Mouse (Mus musculus) left cerebral cortex, postnatal 4 days (tissue): Measurements from ENCODE around the gene Col24a1. TPM values are rescaled to one million over a fixed set of nuclear protein-coding genes. Genes with fewer than 3 reads are reported as not detected.

Experiments
- DNase-seq: peaks from one replicate; pipeline ENCODE4 v3.0.0-alpha.2; 2022
- intact Hi-C: fragments of 180-260 bp; cut with DNase I; formaldehyde crosslinking; loops from one replicate; pipeline ENCODE4 v1.15.1; 2025
- total RNA-seq, 2 experiments: library from RNA; stranded (reverse); gene quantifications; 2 replicates each; pipeline ENCODE4 v1.2.3; 2021

Gene Col24a1
- total RNA-seq, 2 experiments from 2014 or later: 3.0 to 3.4 TPM

- peak; percentile 3 for DNase-seq
- intact Hi-C loops: no loop called here
Observed at GRCm38 (mm10) chr3:145550216-145550615, 257.9 kb downstream of the Col24a1 start.

GRCm38 (mm10) chr3:145554388-145554787 is 262.1 kb downstream of the Col24a1 start:
- intact Hi-C loops: no loop called here
- no peak for DNase-seq

GRCm38 (mm10) chr3:145556206-145556605 is 263.9 kb downstream of the Col24a1 start:
- no peak for DNase-seq
- intact Hi-C loops: no loop called here

GRCm38 (mm10) chr3:145559675-145560074 is 267.4 kb downstream of the Col24a1 start:
- intact Hi-C loops: no loop called here
- DNase-seq: no peak

GRCm38 (mm10) chr3:145560117-145560516 is 267.8 kb downstream of the Col24a1 start:
- intact Hi-C loops: no loop called here
- no peak for DNase-seq

GRCm38 (mm10) chr3:145574468-145574867 is 282.2 kb downstream of the Col24a1 start:
- intact Hi-C loops: no loop called here
- no peak for DNase-seq

GRCm38 (mm10) chr3:145575340-145575739 is 283.1 kb downstream of the Col24a1 start:
- intact Hi-C loops: no loop called here

GRCm38 (mm10) chr3:145575743-145576481 is 283.6 kb downstream of the Col24a1 start, which contains the start of gene Znhit6:
Gene Znhit6 (plus strand): TSS chr3:145576205.
- intact Hi-C loops: no loop called here
- DNase-seq: peak; percentile 96

More at GRCm38 (mm10) chr3:145575340-145575739, 283.1 kb downstream of the Col24a1 start:
- no peak for DNase-seq

GRCm38 (mm10) chr3:145576482-145576822 is 284.2 kb downstream of the Col24a1 start:
- no peak for DNase-seq
- intact Hi-C loops: no loop called here

GRCm38 (mm10) chr3:145576876-145577275 is 284.6 kb downstream of the Col24a1 start:
- intact Hi-C loops: no loop called here

GRCm38 (mm10) chr3:145583043-145583442 is 290.8 kb downstream of the Col24a1 start:
- no peak for DNase-seq
- intact Hi-C loops: no loop called here

More at GRCm38 (mm10) chr3:145576876-145577275, 284.6 kb downstream of the Col24a1 start:
- DNase-seq: no peak

- DNase-seq: no peak
Observed at GRCm38 (mm10) chr3:145583522-145584200, 291.4 kb downstream of the Col24a1 start.

GRCm38 (mm10) chr3:145590562-145590961 is 298.3 kb downstream of the Col24a1 start:
- intact Hi-C loops: no loop called here
- DNase-seq: no peak

More at GRCm38 (mm10) chr3:145583522-145584200, 291.4 kb downstream of the Col24a1 start:
- intact Hi-C loops: loop anchor here (1.0 kb wide), 1 partner anchor 322 kb away; no protein-coding TSS in a partner anchor

- no peak for DNase-seq
- intact Hi-C loops: no loop called here
Observed at GRCm38 (mm10) chr3:145591841-145592542, 299.7 kb downstream of the Col24a1 start.

GRCm38 (mm10) chr3:145595354-145595753 is 303.1 kb downstream of the Col24a1 start:
- DNase-seq: no peak
- intact Hi-C loops: no loop called here

GRCm38 (mm10) chr3:145599059-145599458 is 306.8 kb downstream of the Col24a1 start:
- DNase-seq: no peak
- intact Hi-C loops: no loop called here

- DNase-seq: no peak
- intact Hi-C loops: no loop called here
Observed at GRCm38 (mm10) chr3:145600801-145601200, 308.5 kb downstream of the Col24a1 start.

GRCm38 (mm10) chr3:145601345-145601744 is 309.1 kb downstream of the Col24a1 start:
- intact Hi-C loops: no loop called here
- DNase-seq: no peak
